Mouse (Mus musculus): ENCODE measurements around the gene Eef1a2. TPM values are rescaled to one million over a fixed set of nuclear protein-coding genes. Genes with fewer than 3 reads are reported as not detected.

The Eef1a2 gene
- polyA plus RNA-seq (2014; fragmentation: Nextera tagmentation; extraction: Ambion mirVana) = 4.6 and 5.7 TPM in 2 replicates

DNA sequence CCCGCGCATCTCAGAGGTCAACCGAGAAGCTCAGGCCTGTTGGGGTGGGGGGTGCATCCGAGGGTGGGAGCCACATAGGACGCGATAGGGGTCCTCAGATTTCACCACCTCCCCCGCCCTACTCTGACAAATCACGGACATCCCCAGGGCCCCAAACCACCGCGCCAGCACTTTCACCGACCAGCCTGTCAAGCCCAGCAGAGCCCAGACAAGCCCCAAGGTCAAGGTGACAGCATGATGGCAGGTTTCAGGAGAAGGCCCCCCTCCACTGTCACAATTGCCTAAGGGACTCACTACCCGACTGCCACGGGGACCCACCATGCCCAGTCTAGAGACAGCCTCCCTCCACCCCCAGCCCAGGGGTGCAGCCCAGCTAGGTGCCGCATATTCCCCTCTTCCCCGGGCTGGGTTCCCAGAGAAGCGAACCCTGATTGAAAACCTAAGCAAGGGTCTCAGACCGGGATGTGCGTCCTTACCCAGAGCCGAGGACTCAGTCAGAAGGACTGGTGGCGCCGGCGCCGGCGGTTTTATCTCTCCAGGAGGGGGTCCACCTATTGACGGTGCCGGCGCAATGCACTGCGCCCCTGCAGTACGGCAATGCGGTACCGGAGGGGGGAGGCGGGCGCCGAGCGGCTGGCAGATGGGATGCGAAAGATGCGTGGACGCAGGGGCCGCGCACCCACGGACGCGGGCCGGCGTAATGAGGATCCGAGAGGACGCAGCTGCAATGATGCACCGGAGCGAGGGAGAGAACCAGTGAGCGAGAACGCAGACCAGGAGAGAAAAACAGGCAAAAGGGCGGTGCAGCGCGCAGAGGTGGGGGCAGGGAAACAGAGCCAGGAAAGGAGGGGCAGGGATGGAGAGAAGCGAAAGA, at the start of gene Eef1a2:
Gene Eef1a2 (minus strand): TSS at position 767 of the 874 bp plus-strand sequence.
- no peak for ATAC-seq (replicated peaks; ENCODE audit: insufficient number of reproducible peaks, low FRiP score, low TSS enrichment)
- Histone ChIP-seq H3K4me2 (peak within 1 kb of the TSS; percentile 71), H3K27me3 (ENCODE audit: control insufficient read depth, insufficient read depth, low read length) (peaks cover 34% of the 10 kb centered on the region), H3K27ac (ENCODE audit: low read depth, low read length) (peak within 1 kb of the TSS; percentile 64), H3K9me3 (replicated peaks; ENCODE audit: control insufficient read depth, low read length) (no peaks in the 10 kb centered on the region), H3K4me3 (ENCODE audit: low read depth, low read length) (peak within 1 kb of the TSS; percentile 45), H3K4me1 (ENCODE audit: control insufficient read depth, insufficient read depth, low read length) (peaks cover 37% of the 10 kb centered on the region), H3K36me3 (ENCODE audit: control insufficient read depth, insufficient read depth, low read length) (no peaks in the 10 kb centered on the region), H3K9ac (ENCODE audit: low read depth, low read length) (peak within 1 kb of the TSS; percentile 73)
- 3% methylated on average over 55 of the region's 55 CpGs for WGBS (ENCODE audit: insufficient replicate concordance)

DNA sequence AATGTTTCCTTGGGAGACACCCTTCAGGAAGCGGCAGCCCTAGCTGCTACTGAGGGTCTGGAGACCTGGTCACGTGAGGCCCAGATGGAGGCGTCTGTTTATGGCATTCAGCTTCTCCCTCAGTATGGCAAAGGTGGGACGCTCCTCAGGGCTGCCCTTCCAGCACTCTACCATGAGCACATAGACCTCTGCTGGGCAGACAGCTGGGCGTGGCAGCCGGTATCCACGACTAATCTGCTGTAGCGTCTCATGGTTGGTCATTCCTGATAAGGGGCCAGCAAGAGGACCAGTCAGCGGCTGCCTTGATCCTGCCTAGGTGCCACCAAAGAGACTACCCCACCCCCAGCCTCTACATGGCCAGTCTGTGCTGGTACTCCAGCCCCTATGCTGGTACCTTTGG, 49.3 kb upstream of the Eef1a2 start:
- Histone ChIP-seq H3K36me3 (ENCODE audit: control insufficient read depth, insufficient read depth, low read length) (no peaks in the 10 kb centered on the region), H3K9ac (ENCODE audit: low read depth, low read length) (no peak overlapping the region), H3K27ac (ENCODE audit: low read depth, low read length) (no peak overlapping the region), H3K4me2 (no peak overlapping the region), H3K9me3 (replicated peaks; ENCODE audit: control insufficient read depth, low read length) (no peaks in the 10 kb centered on the region), H3K4me3 (ENCODE audit: low read depth, low read length) (no peak overlapping the region), H3K27me3 (ENCODE audit: control insufficient read depth, insufficient read depth, low read length) (peaks cover 19% of the 10 kb centered on the region), H3K4me1 (ENCODE audit: control insufficient read depth, insufficient read depth, low read length) (no peaks in the 10 kb centered on the region)
- peak; percentile 60 for ATAC-seq (replicated peaks; ENCODE audit: insufficient number of reproducible peaks, low FRiP score, low TSS enrichment)
- WGBS (ENCODE audit: insufficient replicate concordance) = 57% methylated on average over 9 of the region's 9 CpGs

DNA sequence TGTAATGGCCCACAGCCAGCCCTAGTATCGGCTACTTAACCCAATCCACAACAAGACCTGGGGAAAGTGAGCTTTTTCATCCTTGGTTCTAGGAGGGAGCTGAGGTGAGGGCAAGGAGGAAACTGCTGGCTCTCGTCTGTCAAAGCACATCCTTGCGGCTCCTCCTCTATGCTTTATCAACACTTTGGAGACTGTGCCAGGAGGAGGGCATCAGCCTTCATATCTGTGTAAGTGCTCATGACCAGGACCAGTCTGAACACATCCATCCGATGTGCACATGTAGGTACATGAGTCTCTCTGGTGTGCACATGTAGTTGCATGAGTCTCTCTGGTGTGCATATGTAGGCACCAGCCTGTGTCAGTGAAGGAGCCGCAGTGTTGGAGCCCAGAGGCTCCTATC, 48.9 kb upstream of the Eef1a2 start:
- Histone ChIP-seq H3K9me3 (replicated peaks; ENCODE audit: control insufficient read depth, low read length) (no peaks in the 10 kb centered on the region), H3K4me3 (ENCODE audit: low read depth, low read length) (no peak overlapping the region), H3K4me2 (no peak overlapping the region), H3K9ac (ENCODE audit: low read depth, low read length) (no peak overlapping the region), H3K27ac (ENCODE audit: low read depth, low read length) (no peak overlapping the region), H3K4me1 (ENCODE audit: control insufficient read depth, insufficient read depth, low read length) (no peaks in the 10 kb centered on the region), H3K27me3 (ENCODE audit: control insufficient read depth, insufficient read depth, low read length) (peaks cover 16% of the 10 kb centered on the region), H3K36me3 (ENCODE audit: control insufficient read depth, insufficient read depth, low read length) (no peaks in the 10 kb centered on the region)
- no peak for ATAC-seq (replicated peaks; ENCODE audit: insufficient number of reproducible peaks, low FRiP score, low TSS enrichment)
- WGBS (ENCODE audit: insufficient replicate concordance) = 72% methylated on average over 5 of the region's 5 CpGs

DNA sequence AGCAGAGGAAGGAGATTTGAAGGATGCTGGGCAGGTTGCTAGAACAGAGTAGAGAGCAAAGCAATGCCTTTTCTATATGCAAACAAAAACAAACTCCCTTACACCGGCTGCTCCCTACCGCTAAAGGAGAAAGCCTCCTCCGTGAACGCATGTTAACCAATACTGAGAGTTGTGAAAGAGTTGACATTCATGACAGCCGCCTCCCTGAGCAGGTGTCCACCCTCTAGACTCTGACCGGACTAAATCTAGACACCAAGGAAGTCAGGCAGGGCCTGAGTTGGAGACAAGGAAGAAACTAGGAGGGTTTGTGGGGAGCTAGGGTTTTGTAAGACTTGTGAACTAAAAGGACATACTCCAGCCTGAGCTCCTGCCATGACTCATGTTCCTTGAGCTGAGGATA, 46.1 kb upstream of the Eef1a2 start:
- WGBS (ENCODE audit: insufficient replicate concordance) = 75% methylated on average over 6 of the region's 6 CpGs
- no peak for ATAC-seq (replicated peaks; ENCODE audit: insufficient number of reproducible peaks, low FRiP score, low TSS enrichment)
- no peaks in the 10 kb centered on the region for H3K36me3 ChIP-seq (ENCODE audit: control insufficient read depth, insufficient read depth, low read length)
- H3K4me2 ChIP-seq = no peak overlapping the region
- H3K4me3 ChIP-seq (ENCODE audit: low read depth, low read length) = no peak overlapping the region
- H3K27me3 ChIP-seq (ENCODE audit: control insufficient read depth, insufficient read depth, low read length) = 0 out of 2 replicates have a peak, but pooled peaks cover 7% of the 10 kb centered on the region
- H3K27ac ChIP-seq (ENCODE audit: low read depth, low read length) = no peak overlapping the region
- no peak overlapping the region for H3K9ac ChIP-seq (ENCODE audit: low read depth, low read length)
- no peaks in the 10 kb centered on the region for H3K4me1 ChIP-seq (ENCODE audit: control insufficient read depth, insufficient read depth, low read length)
- no peaks in the 10 kb centered on the region for H3K9me3 ChIP-seq (replicated peaks; ENCODE audit: control insufficient read depth, low read length)

DNA sequence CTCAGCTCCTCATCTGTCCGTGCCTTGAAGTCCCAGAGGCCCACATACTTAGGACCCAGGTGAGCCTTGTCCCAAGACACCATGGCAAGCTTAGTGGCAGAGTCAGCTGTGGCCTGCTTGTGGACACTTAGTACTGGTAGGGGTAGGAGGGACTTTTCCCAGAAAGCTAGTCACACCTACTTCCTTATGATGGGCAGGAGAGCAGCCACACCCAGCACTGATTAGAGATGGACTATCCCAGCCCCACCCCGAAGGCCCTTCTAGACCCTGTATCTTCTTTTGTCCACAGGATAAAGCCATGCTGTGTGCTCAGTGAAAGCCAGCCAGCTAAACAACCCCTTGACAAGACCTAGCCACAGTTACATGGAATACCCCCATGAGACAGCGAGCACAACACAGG, 45.6 kb upstream of the Eef1a2 start, which contains the start of gene Ptk6:
Gene Ptk6 (minus strand): TSS at position 368 of the 400 bp plus-strand sequence.
- 0 out of 2 replicates have a peak, but pooled peaks cover 7% of the 10 kb centered on the region for H3K27me3 ChIP-seq (ENCODE audit: control insufficient read depth, insufficient read depth, low read length)

DNA sequence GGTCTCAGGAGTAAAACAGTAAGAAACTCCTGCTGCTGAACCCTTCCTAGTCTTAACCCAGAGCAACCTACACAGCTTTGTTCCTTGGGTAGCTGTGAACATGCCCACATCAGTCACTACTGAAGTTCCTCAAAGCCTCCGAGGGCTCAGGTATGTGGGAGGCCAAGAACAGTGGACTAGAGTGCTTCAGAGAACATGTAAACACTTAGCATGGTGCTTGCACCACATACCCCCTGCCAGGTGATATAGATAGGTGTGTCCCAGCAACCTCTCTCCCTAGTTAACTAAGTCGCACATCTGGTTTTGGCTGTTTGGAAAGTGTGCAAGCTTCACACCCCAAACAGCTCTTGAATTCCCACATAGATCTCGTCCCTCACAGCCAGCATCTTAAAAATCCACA, 44.8 kb upstream of the Eef1a2 start:
- WGBS (ENCODE audit: insufficient replicate concordance) = 59% methylated on average over 3 of the region's 3 CpGs
- Histone ChIP-seq H3K4me2 (no peak overlapping the region), H3K9ac (ENCODE audit: low read depth, low read length) (no peak overlapping the region), H3K4me3 (ENCODE audit: low read depth, low read length) (no peak overlapping the region), H3K27me3 (ENCODE audit: control insufficient read depth, insufficient read depth, low read length) (0 out of 2 replicates have a peak, but pooled peaks cover 7% of the 10 kb centered on the region), H3K36me3 (ENCODE audit: control insufficient read depth, insufficient read depth, low read length) (no peaks in the 10 kb centered on the region), H3K9me3 (replicated peaks; ENCODE audit: control insufficient read depth, low read length) (no peaks in the 10 kb centered on the region), H3K27ac (ENCODE audit: low read depth, low read length) (no peak overlapping the region), H3K4me1 (ENCODE audit: control insufficient read depth, insufficient read depth, low read length) (no peaks in the 10 kb centered on the region)
- ATAC-seq (replicated peaks; ENCODE audit: insufficient number of reproducible peaks, low FRiP score, low TSS enrichment) = no peak

More for the DNA sequence above, 45.6 kb upstream of the Eef1a2 start, which contains the start of gene Ptk6:
- no peak within 1 kb of the TSS for H3K9ac ChIP-seq (ENCODE audit: low read depth, low read length)
- no peak within 1 kb of the TSS for H3K4me3 ChIP-seq (ENCODE audit: low read depth, low read length)
- WGBS (ENCODE audit: insufficient replicate concordance) = 79% methylated on average over 3 of the region's 3 CpGs
- no peaks in the 10 kb centered on the region for H3K9me3 ChIP-seq (replicated peaks; ENCODE audit: control insufficient read depth, low read length)
- no peak for ATAC-seq (replicated peaks; ENCODE audit: insufficient number of reproducible peaks, low FRiP score, low TSS enrichment)
- H3K27ac ChIP-seq (ENCODE audit: low read depth, low read length) = no peak within 1 kb of the TSS
- no peak within 1 kb of the TSS for H3K4me2 ChIP-seq
- no peaks in the 10 kb centered on the region for H3K36me3 ChIP-seq (ENCODE audit: control insufficient read depth, insufficient read depth, low read length)
- no peaks in the 10 kb centered on the region for H3K4me1 ChIP-seq (ENCODE audit: control insufficient read depth, insufficient read depth, low read length)

DNA sequence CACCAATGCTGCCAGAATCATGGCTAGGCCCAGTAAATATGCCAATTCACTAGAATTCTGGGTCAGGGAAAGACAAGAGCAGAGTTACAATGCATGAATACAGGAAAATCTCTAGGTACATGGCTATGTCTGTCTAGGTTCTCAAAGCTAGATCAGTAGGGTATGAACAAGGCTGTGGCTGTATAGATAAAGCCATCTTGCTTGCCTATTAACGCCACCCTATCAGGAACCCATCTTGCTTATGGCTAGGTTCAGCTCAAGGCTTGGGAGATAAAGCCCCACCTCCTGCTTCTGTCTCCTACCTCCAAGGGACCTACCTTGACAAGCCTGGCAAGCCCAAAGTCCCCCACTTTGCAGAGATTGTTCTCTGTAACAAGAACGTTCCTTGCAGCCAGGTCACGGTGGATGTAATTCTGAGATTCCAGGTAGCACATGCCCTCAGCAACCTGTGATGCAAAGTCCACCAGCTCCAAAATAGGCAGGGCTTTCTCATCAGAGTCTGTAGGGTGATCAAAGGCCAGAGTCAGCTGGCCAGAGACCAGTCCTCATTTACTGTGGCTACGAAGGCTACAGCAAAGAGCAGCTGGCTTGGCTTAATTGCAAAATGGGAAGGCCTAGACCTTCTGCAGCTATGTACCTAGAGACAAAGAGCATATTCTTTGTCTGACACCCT, 40.0 kb upstream of the Eef1a2 start:
- H3K27ac ChIP-seq (ENCODE audit: low read depth, low read length) = no peak overlapping the region
- H3K9me3 ChIP-seq (replicated peaks; ENCODE audit: control insufficient read depth, low read length) = no peaks in the 10 kb centered on the region
- no peak overlapping the region for H3K4me3 ChIP-seq (ENCODE audit: low read depth, low read length)
- H3K9ac ChIP-seq (ENCODE audit: low read depth, low read length) = no peak overlapping the region
- WGBS (ENCODE audit: insufficient replicate concordance) = 83% methylated on average over 4 of the region's 4 CpGs
- no peaks in the 10 kb centered on the region for H3K36me3 ChIP-seq (ENCODE audit: control insufficient read depth, insufficient read depth, low read length)
- peaks cover 7% of the 10 kb centered on the region; the same call in 1 of the 2 replicates for H3K27me3 ChIP-seq (ENCODE audit: control insufficient read depth, insufficient read depth, low read length)
- no peaks in the 10 kb centered on the region for H3K4me1 ChIP-seq (ENCODE audit: control insufficient read depth, insufficient read depth, low read length)
- no peak overlapping the region for H3K4me2 ChIP-seq
- ATAC-seq (replicated peaks; ENCODE audit: insufficient number of reproducible peaks, low FRiP score, low TSS enrichment) = no peak

DNA sequence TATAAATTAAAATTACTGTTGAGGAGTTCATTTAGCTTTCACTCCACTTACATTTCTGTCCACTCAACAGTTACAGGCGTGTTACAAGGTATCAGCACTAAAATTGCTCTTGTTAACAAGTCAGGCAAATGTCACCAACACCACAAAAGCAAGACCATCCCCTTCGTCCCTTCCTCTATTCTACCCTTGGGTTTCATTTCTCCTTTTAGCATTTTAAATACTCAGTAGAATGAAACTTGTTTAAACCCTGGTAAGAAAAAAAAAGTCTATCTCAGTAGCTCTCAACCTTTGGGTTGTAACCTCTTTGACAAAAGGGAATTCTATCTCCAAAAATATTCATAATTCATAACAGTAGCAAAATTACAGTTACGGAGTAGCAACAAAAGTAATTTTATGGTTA, 36.2 kb upstream of the Eef1a2 start:
- no peaks in the 10 kb centered on the region for H3K9me3 ChIP-seq (replicated peaks; ENCODE audit: control insufficient read depth, low read length)

More for the DNA sequence above, 36.2 kb upstream of the Eef1a2 start:
- Histone ChIP-seq H3K27ac (ENCODE audit: low read depth, low read length) (no peak overlapping the region), H3K4me2 (no peak overlapping the region), H3K27me3 (ENCODE audit: control insufficient read depth, insufficient read depth, low read length) (peaks cover 2% of the 10 kb centered on the region; the same call in 1 of the 2 replicates), H3K4me3 (ENCODE audit: low read depth, low read length) (no peak overlapping the region), H3K36me3 (ENCODE audit: control insufficient read depth, insufficient read depth, low read length) (no peaks in the 10 kb centered on the region), H3K4me1 (ENCODE audit: control insufficient read depth, insufficient read depth, low read length) (peaks cover 5% of the 10 kb centered on the region), H3K9ac (ENCODE audit: low read depth, low read length) (no peak overlapping the region)
- 57% methylated on average over 3 of the region's 3 CpGs for WGBS (ENCODE audit: insufficient replicate concordance)
- ATAC-seq (replicated peaks; ENCODE audit: insufficient number of reproducible peaks, low FRiP score, low TSS enrichment) = no peak
